Mouse (Mus musculus) kidney, adult 2 months (tissue): ENCODE results near the gene Calml4.

ENCODE experiments used
- CTCF ChIP-seq: fragments of 200-500 bp; conservative IDR thresholded peaks from 2 replicates; pipeline ENCODE4 v1.5.1; 2011; ENCODE audit warnings: low read depth, mild to moderate bottlenecking, control low read depth, low read length, moderate library complexity, mixed read lengths; ENCODE audit not compliant: insufficient read depth, insufficient read length
- POLR2A ChIP-seq: fragments of 200-500 bp; IDR thresholded peaks from one replicate; pipeline ENCODE4 v1.6.1; 2011; ENCODE audit warnings: low read depth, low read length, control low read depth

GRCm38 (mm10) chr9:62847694-62848093, 10.2 kb upstream of the Calml4 start:
- TF ChIP-seq CTCF (peak; percentile 99), POLR2A (no peak)
